In genomic region chr13:74121141-74121602, GRCm38 (mm10) we compare ENCODE assay signal across 8 mouse cellular contexts. TPM values are rescaled to one million over a fixed set of nuclear protein-coding genes. Genes with fewer than 3 reads are reported as not detected.
A peak's percentile ranks its signal among the peaks of the same experiment; 100 is the strongest.
DNase-seq lines count a peak whose midpoint lies in the region; ATAC-seq and TF ChIP-seq lines count a peak whose summit lies in the region.

TSS of gene Slc9a3 (plus strand) at chr13:74121457.

- TF ChIP-seq CTCF in intestine, postnatal 0 days (IDR thresholded peaks at IDR 0.05; ENCODE audit: low read depth) = no peak
- no peak for TF ChIP-seq CTCF in stomach, postnatal 0 days (IDR thresholded peaks at IDR 0.05; ENCODE audit: low read depth)

- no peak within 1 kb of the TSS for H3K27ac ChIP-seq in forebrain, embryonic 13.5 days
- H3K27ac ChIP-seq in intestine, postnatal 0 days (ENCODE audit: low read depth, low read length) = peak within 1 kb of the TSS; percentile 70
- no peak within 1 kb of the TSS for H3K27ac ChIP-seq in liver, embryonic 15.5 days (replicated peaks)
- H3K27ac ChIP-seq in stomach, postnatal 0 days (replicated peaks) = no peak within 1 kb of the TSS

- peak within 1 kb of the TSS; percentile 54 for H3K4me2 ChIP-seq in forebrain, embryonic 13.5 days
- peak within 1 kb of the TSS; percentile 67 for H3K4me2 ChIP-seq in intestine, postnatal 0 days (replicated peaks; ENCODE audit: low read depth)
- peak within 1 kb of the TSS; percentile 52 for H3K4me2 ChIP-seq in liver, embryonic 15.5 days
- peak within 1 kb of the TSS; percentile 48 for H3K4me2 ChIP-seq in stomach, postnatal 0 days (replicated peaks; ENCODE audit: low read depth)

- no peaks in the 10 kb centered on the region for H3K36me3 ChIP-seq in forebrain, embryonic 13.5 days (ENCODE audit: poor library complexity, severe bottlenecking)
- H3K36me3 ChIP-seq in intestine, postnatal 0 days (ENCODE audit: control insufficient read depth, insufficient read depth) = no peaks in the 10 kb centered on the region
- no peaks in the 10 kb centered on the region for H3K36me3 ChIP-seq in liver, embryonic 15.5 days (replicated peaks)
- no peaks in the 10 kb centered on the region for H3K36me3 ChIP-seq in stomach, postnatal 0 days (ENCODE audit: control insufficient read depth, insufficient read depth, low read length)

- H3K4me3 ChIP-seq in forebrain, embryonic 13.5 days = peak within 1 kb of the TSS; percentile 23
- peak within 1 kb of the TSS; percentile 46 for H3K4me3 ChIP-seq in intestine, postnatal 0 days (ENCODE audit: low read depth, low read length)
- peak within 1 kb of the TSS; percentile 14; the same call in 1 of the 2 replicates for H3K4me3 ChIP-seq in liver, embryonic 15.5 days (replicated peaks)
- H3K4me3 ChIP-seq in stomach, postnatal 0 days (ENCODE audit: low read depth, low read length) = peak within 1 kb of the TSS; percentile 27

- H3K9me3 ChIP-seq in forebrain, embryonic 13.5 days (replicated peaks) = no peaks in the 10 kb centered on the region
- no peaks in the 10 kb centered on the region for H3K9me3 ChIP-seq in intestine, postnatal 0 days (ENCODE audit: control insufficient read depth)
- no peaks in the 10 kb centered on the region for H3K9me3 ChIP-seq in liver, embryonic 15.5 days (replicated peaks)
- no peaks in the 10 kb centered on the region for H3K9me3 ChIP-seq in stomach, postnatal 0 days (ENCODE audit: control insufficient read depth, low read length)

- under 1% methylated on average over 35 of the region's 35 CpGs for WGBS in forebrain, embryonic 13.5 days
- WGBS in intestine, postnatal 0 days = under 1% methylated on average over 35 of the region's 35 CpGs
- 2% methylated on average over 35 of the region's 35 CpGs for WGBS in liver, embryonic 15.5 days (ENCODE audit: insufficient replicate concordance)
- WGBS in stomach, postnatal 0 days = 1% methylated on average over 35 of the region's 35 CpGs

- peaks cover 64% of the 10 kb centered on the region for H3K27me3 ChIP-seq in forebrain, embryonic 13.5 days
- H3K27me3 ChIP-seq in intestine, postnatal 0 days (replicated peaks; ENCODE audit: control insufficient read depth, insufficient read depth, low read length) = peaks cover 8% of the 10 kb centered on the region
- peaks cover 50% of the 10 kb centered on the region for H3K27me3 ChIP-seq in liver, embryonic 15.5 days
- H3K27me3 ChIP-seq in stomach, postnatal 0 days (ENCODE audit: control insufficient read depth, insufficient read depth, low read length) = 0 out of 2 replicates have a peak, but pooled peaks cover 6% of the 10 kb centered on the region

- no peak for TF ChIP-seq EP300 in stomach, postnatal 0 days (optimal IDR thresholded peaks at IDR 0.05)

- peak; percentile 25 to 31 for DNase-seq in cerebellum, postnatal 25 days
- DNase-seq in cerebellum, postnatal 36 days = no peak
- DNase-seq in R1 (ENCODE audit: low read depth, low spot score) = peak; percentile 21
- peak; percentile 54 for DNase-seq in stomach, postnatal 0 days (ENCODE audit: low spot score)
- DNase-seq in thymus, postnatal 0 days (ENCODE audit: low spot score) = no peak

- peaks cover 5% of the 10 kb centered on the region; the same call in 1 of the 2 replicates for H3K4me1 ChIP-seq in forebrain, embryonic 13.5 days
- H3K4me1 ChIP-seq in intestine, postnatal 0 days (replicated peaks; ENCODE audit: control insufficient read depth, insufficient read depth, low read length) = no peaks in the 10 kb centered on the region
- H3K4me1 ChIP-seq in liver, embryonic 15.5 days (replicated peaks) = peaks cover 6% of the 10 kb centered on the region; the same call in 1 of the 2 replicates
- peaks cover 2% of the 10 kb centered on the region; the same call in 1 of the 2 replicates for H3K4me1 ChIP-seq in stomach, postnatal 0 days (replicated peaks; ENCODE audit: control insufficient read depth, insufficient read depth)

- H3K9ac ChIP-seq in forebrain, embryonic 13.5 days = 0 out of 2 replicates have a peak within 1 kb of the TSS, but pooled peaks have one; percentile 2
- peak within 1 kb of the TSS; percentile 35 for H3K9ac ChIP-seq in intestine, postnatal 0 days (ENCODE audit: low read depth, low read length)
- no peak within 1 kb of the TSS for H3K9ac ChIP-seq in liver, embryonic 15.5 days
- no peak within 1 kb of the TSS for H3K9ac ChIP-seq in stomach, postnatal 0 days (ENCODE audit: low read length)

- ATAC-seq in forebrain, embryonic 13.5 days = 0 out of 2 replicates have a peak, but pooled peaks have one; percentile 36
- peak; percentile 74 for ATAC-seq in intestine, postnatal 0 days
- 0 out of 2 replicates have a peak, but pooled peaks have one; percentile 25 for ATAC-seq in liver, embryonic 15.5 days (ENCODE audit: insufficient read depth)
- ATAC-seq in stomach, postnatal 0 days (ENCODE audit: low FRiP score, low TSS enrichment) = no peak

RNA-seq across cellular contexts. Expression of gene Slc9a3, which starts in this region (rescaled TPM):
- polyA plus RNA-seq in forebrain, embryonic 13.5 days (2015; fragmentation: Nextera tagmentation; extraction: Ambion mirVana) = 0.04 TPM in 1 of 2 replicates, not detected in the other
- polyA plus RNA-seq in intestine, postnatal 0 days (2015; fragmentation: Nextera tagmentation; extraction: Ambion mirVana) = 21.9 and 25.3 TPM in 2 replicates
- polyA plus RNA-seq in liver, embryonic 15.5 days (2015; fragmentation: Nextera tagmentation; extraction: Ambion mirVana) = not detected in 2 replicates
- 1.3 TPM in 2 replicates for polyA plus RNA-seq in stomach, postnatal 0 days (2015; fragmentation: Nextera tagmentation; extraction: Ambion mirVana)
- polyA plus RNA-seq in thymus, postnatal 0 days (2015; fragmentation: Nextera tagmentation; extraction: Ambion mirVana) = 0.03 and 0.05 TPM in 2 replicates

Comparison
In these comparisons a context has a peak if more than half of its experiments do, and no peak if none do; other contexts are left out.
1. DNase-seq: peak in cerebellum, postnatal 25 days (2 of 2), R1 (single experiment) and stomach, postnatal 0 days (single experiment); none in cerebellum, postnatal 36 days (0 of 2) and thymus, postnatal 0 days (single experiment).
2. Peak in ATAC-seq, H3K4me3 ChIP-seq, H3K9ac ChIP-seq and H3K4me2 ChIP-seq in forebrain, embryonic 13.5 days; RNA of the gene not detected or under 1 TPM.
3. Peak in ATAC-seq, H3K4me3 ChIP-seq and H3K4me2 ChIP-seq in liver, embryonic 15.5 days; RNA of the gene not detected or under 1 TPM.
4. Peak in every context shown above with its lines, with median percentiles within 50 percentile points of each other: H3K4me2 ChIP-seq and H3K4me3 ChIP-seq.